Mouse (Mus musculus) spleen, adult 2 months (tissue): ENCODE results near the gene Srr. TPM values are rescaled to one million over a fixed set of nuclear protein-coding genes. Genes with fewer than 3 reads are reported as not detected.

Experiments
- DNase-seq, 2 experiments: peaks; one replicate each; pipeline versions ENCODE4 v3.0.0 to v3.0.0-alpha.2; 2012 to 2021; ENCODE audit warnings: low spot score in 2 of 2, low read depth in 1 of 2
- H3K27ac ChIP-seq: fragments of 200-500 bp; 2 replicates; pipeline ENCODE4 v1.5.1; 2012; ENCODE audit warnings: low read length, inconsistent platforms; ENCODE audit not compliant: insufficient read depth
- H3K27me3 ChIP-seq: fragments of 200-500 bp; 2 replicates; pipeline ENCODE4 v1.6.1; 2012; ENCODE audit warnings: mild to moderate bottlenecking, moderate library complexity, low read length, inconsistent platforms; ENCODE audit not compliant: control insufficient read depth, insufficient read depth
- H3K36me3 ChIP-seq: fragments of 200-500 bp; 2 replicates; pipeline ENCODE4 v1.6.1; 2012; ENCODE audit warnings: mild to moderate bottlenecking, low read length, inconsistent platforms; ENCODE audit not compliant: control insufficient read depth, insufficient read depth
- H3K4me1 ChIP-seq: fragments of 200-500 bp; 2 replicates; pipeline ENCODE4 v1.6.1; 2011; ENCODE audit warnings: inconsistent platforms; ENCODE audit not compliant: control insufficient read depth, insufficient read depth, insufficient read length
- H3K4me3 ChIP-seq: fragments of 200-500 bp; 2 replicates; pipeline ENCODE4 v1.5.1; 2011; ENCODE audit warnings: mild to moderate bottlenecking, inconsistent platforms; ENCODE audit not compliant: insufficient read depth, insufficient read length; ENCODE audit errors: extremely low read depth
- CTCF ChIP-seq: fragments of 200-500 bp; IDR thresholded peaks from 2 replicates; pipeline ENCODE4 v1.5.1; 2011; ENCODE audit warnings: mild to moderate bottlenecking, inconsistent platforms; ENCODE audit not compliant: insufficient read depth, insufficient read length, insufficient replicate concordance; ENCODE audit errors: extremely low read depth
- POLR2A ChIP-seq: fragments of 200-500 bp; IDR thresholded peaks from 2 replicates; pipeline ENCODE4 v1.6.1; 2011; ENCODE audit warnings: low read depth, low read length, inconsistent platforms
- WGBS: fragments of 180-500 bp; shearing (Covaris S2); methylation state at CpG from one replicate; pipeline ENCODE4 v1.1.7; 2018; 5-methylcytosine and 5-hydroxymethylcytosine counted together
- polyA plus RNA-seq: library from polyadenylated mRNA; depleted of rRNA; stranded (reverse); fragments of >200 nt; gene quantifications from 2 replicates; pipeline ENCODE4 v1.2.3, GENCODE M21; 2012

Gene Srr
- polyA plus RNA-seq, 1 experiment, result 3.0 TPM

DNA sequence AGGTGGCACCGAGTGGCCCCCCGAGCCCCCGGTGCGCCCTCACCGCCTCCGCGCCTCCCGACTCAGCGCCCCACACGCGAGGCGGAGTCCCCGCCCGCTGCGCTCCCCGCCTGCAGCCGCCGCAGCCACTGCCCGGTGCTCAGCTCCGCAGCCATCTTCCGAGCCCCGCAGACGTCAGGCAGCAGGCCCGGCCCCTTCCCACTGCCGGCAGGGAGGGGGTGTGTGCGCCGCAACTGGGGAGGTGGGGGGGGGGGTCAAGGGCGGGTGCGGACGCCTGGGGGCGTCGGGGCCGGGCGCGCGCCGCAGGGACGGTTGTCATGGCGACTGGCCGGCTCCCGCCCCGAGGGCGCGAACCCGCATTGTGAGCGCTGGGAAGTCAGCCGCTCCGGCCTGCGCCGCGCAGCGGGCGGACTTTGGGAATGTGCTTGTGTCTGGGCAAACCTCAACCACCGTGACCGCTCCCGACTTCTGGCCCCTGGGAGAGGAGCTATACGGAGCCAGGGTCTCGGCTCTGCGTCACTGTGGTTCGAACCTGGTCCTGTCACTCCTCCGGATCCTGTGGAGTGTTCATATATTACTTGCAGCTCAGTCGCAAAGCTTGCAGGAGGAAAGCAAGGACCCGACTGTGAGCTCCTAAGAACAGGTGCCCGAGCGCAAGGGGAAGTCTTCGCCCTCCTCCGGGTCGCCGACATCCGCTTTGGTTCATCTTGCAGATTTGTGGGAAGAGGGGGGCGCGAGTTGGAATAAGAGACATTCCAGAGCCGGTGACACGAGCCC is 28.7 kb downstream of the Srr start, which contains the start of gene Sgsm2:
Gene Sgsm2 (minus strand): TSS at position 160 of the 777 bp plus-strand sequence.
- H3K4me3 ChIP-seq, result peak within 1 kb of the TSS; percentile 75
- peak within 1 kb of the TSS; percentile 67 for H3K27ac ChIP-seq
- peaks cover 3% of the 10 kb centered on the region; the same call in 1 of the 2 replicates for H3K4me1 ChIP-seq
- DNase-seq, result peak; percentile 9 to 36
- peaks cover 18% of the 10 kb centered on the region for H3K36me3 ChIP-seq
- no peaks in the 10 kb centered on the region for H3K27me3 ChIP-seq
- TF ChIP-seq CTCF (no peak), POLR2A (no peak)
- WGBS, result under 1% methylated on average over 73 of the region's 74 CpGs

DNA sequence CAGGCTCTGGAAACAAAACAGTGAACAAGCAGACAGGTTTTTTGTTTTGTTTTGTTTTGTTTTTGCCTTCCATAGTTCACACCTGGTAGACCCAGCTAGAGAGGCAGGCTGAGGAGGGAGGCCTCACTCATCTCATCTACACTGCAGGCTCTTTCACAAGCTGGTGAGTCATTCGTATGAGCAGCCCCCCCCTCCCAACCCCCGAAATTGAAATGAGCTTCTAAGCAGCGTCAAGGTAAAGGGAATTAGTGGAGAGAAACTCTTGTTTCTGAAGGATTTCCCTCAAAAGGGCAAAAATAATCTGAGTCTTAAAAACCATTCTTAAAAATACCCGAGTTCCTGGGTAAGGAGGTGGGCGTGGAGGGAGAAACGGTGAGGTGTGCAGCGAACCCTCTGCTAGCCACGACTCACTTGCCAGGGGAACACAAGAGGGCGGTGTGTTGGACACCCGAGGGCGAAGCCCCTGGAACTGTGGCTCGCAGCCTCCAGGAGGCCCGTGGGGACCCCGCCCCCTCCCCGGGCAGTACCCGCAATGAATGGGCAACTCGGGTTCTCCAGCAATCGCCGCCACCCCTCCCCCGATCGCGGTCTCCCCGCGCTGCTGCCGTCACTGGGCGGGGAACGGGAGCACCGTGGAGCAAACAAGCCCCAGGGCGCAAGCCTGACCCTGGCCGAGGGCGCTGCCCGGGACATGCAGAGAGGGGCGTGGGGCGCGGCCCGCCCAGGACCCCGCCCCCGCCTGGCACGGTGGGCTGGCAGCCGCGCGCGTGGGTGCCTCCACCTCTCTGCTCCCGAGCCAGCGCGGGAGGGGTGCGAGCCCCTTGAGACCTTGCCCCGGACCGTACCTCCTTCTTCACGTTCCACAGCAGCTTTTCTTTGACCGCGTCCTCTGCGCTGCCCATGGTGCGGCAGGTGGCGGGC is 29.5 kb downstream of the Srr start:
- TF ChIP-seq POLR2A, result no peak
- TF ChIP-seq CTCF, result no peak
- WGBS, result under 1% methylated on average over 46 of the region's 55 CpGs
- DNase-seq, result peak; percentile 8 to 41
- peak overlapping the region; percentile 75 for H3K4me3 ChIP-seq
- no peaks in the 10 kb centered on the region for H3K27me3 ChIP-seq
- peaks cover 11% of the 10 kb centered on the region for H3K36me3 ChIP-seq
- peaks cover 3% of the 10 kb centered on the region; the same call in 1 of the 2 replicates for H3K4me1 ChIP-seq
- H3K27ac ChIP-seq, result no peak overlapping the region

DNA sequence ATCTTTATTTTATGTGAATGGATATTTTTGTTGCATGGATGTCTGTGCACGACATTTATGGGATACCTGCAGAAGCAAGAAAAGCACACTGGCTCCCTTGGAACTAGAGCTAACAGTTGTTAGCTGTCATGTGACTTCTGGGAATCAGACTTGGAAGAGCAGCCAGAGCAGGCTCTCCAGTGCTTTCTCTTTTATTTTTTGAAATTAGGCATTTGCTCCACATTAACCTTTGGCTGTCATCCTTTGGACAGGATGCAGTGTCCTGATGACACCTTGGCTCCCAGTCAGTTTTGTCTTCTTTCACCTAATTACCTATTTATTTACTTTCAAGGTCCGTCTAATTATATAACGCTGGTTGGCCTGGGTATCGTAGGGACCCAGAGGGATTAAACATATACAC is 31.1 kb downstream of the Srr start:
- TF ChIP-seq CTCF, result no peak
- no peak for TF ChIP-seq POLR2A
- Histone ChIP-seq H3K27ac (no peak overlapping the region), H3K27me3 (no peaks in the 10 kb centered on the region), H3K4me3 (no peak overlapping the region), H3K36me3 (peaks cover 1% of the 10 kb centered on the region; the same call in 1 of the 2 replicates), H3K4me1 (peaks cover 3% of the 10 kb centered on the region; the same call in 1 of the 2 replicates)
- WGBS, result 94% methylated on average over 4 of the region's 4 CpGs
- no peak for DNase-seq

DNA sequence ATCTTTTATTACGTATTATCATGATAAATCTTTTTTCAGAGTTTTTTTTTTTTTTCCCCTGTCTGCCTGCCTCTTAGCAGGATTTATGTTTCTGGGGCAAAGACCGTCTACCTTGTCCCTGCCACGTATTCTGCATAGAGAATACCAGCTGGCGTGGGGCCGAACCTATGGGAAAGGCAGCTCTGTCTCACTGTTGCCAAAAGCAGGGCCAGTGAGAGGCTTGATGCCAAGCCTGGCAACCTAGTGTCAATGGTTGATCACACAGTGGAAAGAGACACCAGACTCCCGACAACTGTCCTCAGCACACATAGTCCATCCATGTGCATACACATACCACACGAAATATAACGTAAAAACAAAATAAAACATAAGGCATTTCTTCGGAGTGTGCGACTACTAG is 42.6 kb downstream of the Srr start:
- no peaks in the 10 kb centered on the region for H3K4me1 ChIP-seq
- H3K4me3 ChIP-seq, result no peak overlapping the region
- no peak overlapping the region for H3K27ac ChIP-seq
- no peaks in the 10 kb centered on the region for H3K36me3 ChIP-seq
- no peak for DNase-seq
- 95% methylated on average over 10 of the region's 10 CpGs for WGBS
- TF ChIP-seq CTCF, result no peak
- TF ChIP-seq POLR2A, result no peak
- no peaks in the 10 kb centered on the region for H3K27me3 ChIP-seq

DNA sequence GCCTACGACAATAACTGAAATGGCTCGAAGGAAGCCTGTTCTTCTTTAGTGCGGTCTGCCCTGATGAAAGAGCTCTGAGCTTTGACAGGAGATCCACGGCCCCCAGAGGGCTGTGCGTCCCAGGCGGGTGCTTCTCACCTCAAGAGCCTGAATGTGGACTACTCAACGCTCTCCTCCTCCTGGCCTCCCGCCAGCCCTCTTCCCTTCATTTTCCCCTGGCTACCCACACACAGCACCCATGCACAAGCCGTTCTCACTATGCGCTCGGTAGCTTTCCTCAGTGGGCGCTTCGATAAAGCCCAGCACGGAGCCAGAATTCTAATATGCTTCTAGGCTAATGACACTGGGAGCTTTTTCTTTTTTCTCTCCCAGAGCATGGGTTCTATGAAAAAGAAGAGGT is 43.8 kb downstream of the Srr start:
- H3K27ac ChIP-seq, result no peak overlapping the region
- no peak overlapping the region for H3K4me3 ChIP-seq
- 95% methylated on average over 14 of the region's 14 CpGs for WGBS
- TF ChIP-seq POLR2A, result no peak
- no peak for TF ChIP-seq CTCF
- no peaks in the 10 kb centered on the region for H3K4me1 ChIP-seq
- H3K27me3 ChIP-seq, result no peaks in the 10 kb centered on the region
- no peak for DNase-seq
- no peaks in the 10 kb centered on the region for H3K36me3 ChIP-seq

DNA sequence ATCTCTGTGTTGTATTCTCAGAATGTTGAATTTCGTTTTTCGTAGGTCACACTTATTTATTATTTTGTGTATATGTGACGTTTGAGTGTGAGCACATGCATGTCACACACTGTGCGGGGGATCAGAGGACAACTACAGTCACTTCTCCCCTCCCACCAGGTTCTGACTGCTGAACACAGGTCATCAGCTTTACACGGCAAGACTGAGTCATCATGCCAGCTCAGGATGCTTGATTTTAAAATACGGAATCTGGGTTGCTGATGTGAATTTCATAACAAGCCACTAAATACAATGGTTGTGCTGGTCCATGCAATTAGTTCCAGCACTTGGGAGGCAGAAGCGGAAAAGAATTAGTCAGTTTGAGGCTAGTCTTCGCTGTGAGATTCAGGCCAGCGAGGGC is 44.7 kb downstream of the Srr start:
- Histone ChIP-seq H3K27ac (no peak overlapping the region), H3K4me1 (no peaks in the 10 kb centered on the region), H3K4me3 (no peak overlapping the region), H3K27me3 (no peaks in the 10 kb centered on the region), H3K36me3 (no peaks in the 10 kb centered on the region)
- TF ChIP-seq CTCF, result no peak
- no peak for TF ChIP-seq POLR2A
- 92% methylated on average over 9 of the region's 9 CpGs for WGBS
- no peak for DNase-seq
